Comparison of ENCODE assay signal across 13 mouse cellular contexts in genomic region chr12:25192216-25192615, GRCm38 (mm10).
"Had no signal": no experiment of that assay in that cellular context is flagged by ENCODE, and none has a peak within 500 bp of the region (broad histone marks: within the 10 kb centered on the region; RNA-seq: fewer than 3 reads in every experiment).

No protein-coding gene starts in this region.

- H3K27me3 ChIP-seq: liver, embryonic 15.5 days; midbrain, embryonic 15.5 days had no signal

- H3K4me1 ChIP-seq: midbrain, embryonic 15.5 days had no signal

- ATAC-seq: lung, postnatal 0 days; midbrain, embryonic 15.5 days had no signal

- H3K36me3 ChIP-seq: liver, embryonic 15.5 days; midbrain, embryonic 15.5 days had no signal

- H3K27ac ChIP-seq: layer of hippocampus, adult 2 months; liver, embryonic 15.5 days; midbrain, embryonic 15.5 days; stomach, postnatal 0 days had no signal

- DNase-seq: kidney, adult 18-20 months; kidney, postnatal 10 days; kidney, postnatal 4 days; left cerebral cortex, postnatal 4 days; lung, adult 2 months; lung, postnatal 36 days had no signal

- H3K9ac ChIP-seq: liver, embryonic 15.5 days; midbrain, embryonic 15.5 days had no signal

- H3K4me2 ChIP-seq: liver, embryonic 11.5 days; liver, embryonic 15.5 days; midbrain, embryonic 11.5 days; midbrain, embryonic 15.5 days had no signal

- H3K9me3 ChIP-seq: liver, embryonic 15.5 days; midbrain, embryonic 15.5 days had no signal

- H3K4me3 ChIP-seq: layer of hippocampus, adult 2 months; liver, embryonic 15.5 days; midbrain, embryonic 15.5 days had no signal
